Mouse (Mus musculus): Measurements from ENCODE around the gene Wdr83os. TPM values are rescaled to one million over a fixed set of nuclear protein-coding genes. Genes with fewer than 3 reads are reported as not detected.

The Wdr83os gene
- total and polyA plus RNA-seq, 3 experiments, result 40.9 to 103 (median 43.5) TPM

- H3K4me1 ChIP-seq (ENCODE audit: control insufficient read depth in 1 of 2, insufficient read depth in 2 of 2), result peaks cover 6 to 44% of the 10 kb centered on the region in 2 experiments
These were observed 47.8 kb upstream of the Wdr83os start for GRCm38 (mm10) chr8:85032622-85033311.

GRCm38 (mm10) chr8:85033867-85034266 is 46.7 kb upstream of the Wdr83os start:
- Histone ChIP-seq H3K27me3 (replicated peaks) (no peaks in the 10 kb centered on the region), H3K36me3 (replicated peaks in 1 of 2; ENCODE audit: control insufficient read depth in 1 of 2, insufficient read depth in 1 of 2, low read length in 1 of 2) (peaks cover 39 to 50% of the 10 kb centered on the region in 2 experiments), H3K27ac (ENCODE audit: insufficient read depth, low read depth) (0 out of 2 replicates have a peak overlapping the region, but pooled peaks have one; percentile 10), H3K9me3 (replicated peaks; ENCODE audit: low read length) (no peaks in the 10 kb centered on the region), H3K4me3 (replicated peaks in 1 of 3; ENCODE audit: low read depth in 2 of 3, low read length in 2 of 3, poor library complexity in 1 of 3) (no peak overlapping the region), H3K4me1 (ENCODE audit: control insufficient read depth in 1 of 2, insufficient read depth in 2 of 2) (peaks cover 3 to 35% of the 10 kb centered on the region in 2 experiments; a peak in 3 of 4 replicates), H3K9ac (ENCODE audit: insufficient read depth, low read depth) (no peak overlapping the region), H3K4me2 (ENCODE audit: insufficient read depth, low read depth, poor library complexity, severe bottlenecking) (no peak overlapping the region), H3K79me2 (replicated peaks; ENCODE audit: control insufficient read depth, extremely low read depth, insufficient read depth, poor library complexity, severe bottlenecking) (peaks cover 38% of the 10 kb centered on the region)
- DNase-seq (ENCODE audit: extremely low read depth), result no peak
- dilution Hi-C loops (cut with MboI; ENCODE audit: extremely low pct_ligation_motif_present, extremely low pct_unique_long_range_greater_than_20kb, low sequenced_read_pairs), result no loop called here
- TF ChIP-seq MAX (IDR thresholded peaks at IDR 0.05; ENCODE audit: low read length) (no peak), EP300 (IDR thresholded peaks at IDR 0.05; ENCODE audit: low read length) (no peak), TCF12 (IDR thresholded peaks at IDR 0.05; ENCODE audit: low read depth, low read length) (no peak), POLR2A (IDR thresholded peaks at IDR 0.05; ENCODE audit: low read depth, low read length) (no peak), ELF1 (IDR thresholded peaks at IDR 0.05; ENCODE audit: low read depth, low read length) (no peak), JUND (conservative IDR thresholded peaks at IDR 0.05; ENCODE audit: low read depth, low read length) (no peak), ZKSCAN1 (IDR thresholded peaks at IDR 0.05; ENCODE audit: borderline replicate concordance, low read depth, low read length) (no peak), CHD2 (IDR thresholded peaks at IDR 0.05; ENCODE audit: low read length) (no peak), TBP (conservative IDR thresholded peaks at IDR 0.05; ENCODE audit: low read depth, low read length) (no peak), USF1 (IDR thresholded peaks at IDR 0.05; ENCODE audit: low read depth, low read length) (no peak), RAD21 (IDR thresholded peaks at IDR 0.05; ENCODE audit: low read depth, low read length) (no peak), NELFE (IDR thresholded peaks at IDR 0.05; ENCODE audit: low read depth, low read length) (no peak), ZNF384 (IDR thresholded peaks at IDR 0.05; ENCODE audit: low read depth, low read length) (no peak), SIN3A (IDR thresholded peaks at IDR 0.05; ENCODE audit: low read length) (no peak)
- in situ Hi-C loops (cut with MboI; ENCODE audit: low pct_ligation_motif_present, low pct_unique_long_range_greater_than_20kb, low sequenced_read_pairs), result no loop called here

More at GRCm38 (mm10) chr8:85032622-85033311, 47.8 kb upstream of the Wdr83os start:
- Histone ChIP-seq H3K36me3 (replicated peaks in 1 of 2; ENCODE audit: control insufficient read depth in 1 of 2, insufficient read depth in 1 of 2, low read length in 1 of 2) (peaks cover 39 to 53% of the 10 kb centered on the region in 2 experiments), H3K27ac (ENCODE audit: insufficient read depth, low read depth) (no peak overlapping the region), H3K9me3 (replicated peaks; ENCODE audit: low read length) (no peaks in the 10 kb centered on the region), H3K4me3 (replicated peaks in 1 of 3; ENCODE audit: low read depth in 2 of 3, low read length in 2 of 3, poor library complexity in 1 of 3) (no peak overlapping the region), H3K9ac (ENCODE audit: insufficient read depth, low read depth) (no peak overlapping the region), H3K27me3 (replicated peaks) (no peaks in the 10 kb centered on the region), H3K4me2 (ENCODE audit: insufficient read depth, low read depth, poor library complexity, severe bottlenecking) (no peak overlapping the region), H3K79me2 (replicated peaks; ENCODE audit: control insufficient read depth, extremely low read depth, insufficient read depth, poor library complexity, severe bottlenecking) (peaks cover 38% of the 10 kb centered on the region)
- TF ChIP-seq MEF2A (IDR thresholded peaks at IDR 0.05; ENCODE audit: borderline replicate concordance, low read depth, low read length) (no peak), POLR2A (IDR thresholded peaks at IDR 0.05; ENCODE audit: low read depth, low read length) (no peak), RCOR1 (conservative IDR thresholded peaks at IDR 0.05; ENCODE audit: low read depth, low read length) (no peak), ELF1 (IDR thresholded peaks at IDR 0.05; ENCODE audit: low read depth, low read length) (no peak), ZMIZ1 (IDR thresholded peaks at IDR 0.05; ENCODE audit: low read depth, low read length) (no peak)
- in situ Hi-C loops (cut with MboI; ENCODE audit: low pct_ligation_motif_present, low pct_unique_long_range_greater_than_20kb, low sequenced_read_pairs), result no loop called here
- DNase-seq (ENCODE audit: extremely low read depth), result no peak
- dilution Hi-C loops (cut with MboI; ENCODE audit: extremely low pct_ligation_motif_present, extremely low pct_unique_long_range_greater_than_20kb, low sequenced_read_pairs), result no loop called here
